Mouse (Mus musculus): ENCODE results near the gene Fcrl1. TPM values are rescaled to one million over a fixed set of nuclear protein-coding genes. Genes with fewer than 3 reads are reported as not detected.

Gene Fcrl1
- polyA plus RNA-seq, 1 experiment from 2014 or later = not detected

GRCm38 (mm10) chr3:87381806-87382712 lies 5.9 kb downstream of the Fcrl1 start:
- DNase-seq (ENCODE audit: low spot score) = no peak
- H3K27me3 ChIP-seq (ENCODE audit: low read depth, poor library complexity, severe bottlenecking) = no peaks in the 10 kb centered on the region
- WGBS = 74% methylated on average over 7 of the region's 7 CpGs

GRCm38 (mm10) chr3:87383308-87383707 lies 7.1 kb downstream of the Fcrl1 start:
- no peak overlapping the region for H3K4me3 ChIP-seq
- no peak for DNase-seq (ENCODE audit: low spot score)
- no peaks in the 10 kb centered on the region for H3K4me1 ChIP-seq
- H3K36me3 ChIP-seq = no peaks in the 10 kb centered on the region
- WGBS = 93% methylated on average over 3 of the region's 3 CpGs
- H3K27ac ChIP-seq = no peak overlapping the region
- no peaks in the 10 kb centered on the region for H3K27me3 ChIP-seq (ENCODE audit: low read depth, poor library complexity, severe bottlenecking)
- H3K9me3 ChIP-seq (replicated peaks) = no peaks in the 10 kb centered on the region

More at GRCm38 (mm10) chr3:87381806-87382712, 5.9 kb downstream of the Fcrl1 start:
- Histone ChIP-seq H3K36me3 (no peaks in the 10 kb centered on the region), H3K9me3 (replicated peaks) (no peaks in the 10 kb centered on the region), H3K27ac (no peak overlapping the region), H3K4me3 (no peak overlapping the region), H3K4me1 (no peaks in the 10 kb centered on the region)

- WGBS = 88% methylated on average over 9 of the region's 9 CpGs
- Histone ChIP-seq H3K4me3 (no peak overlapping the region), H3K9me3 (replicated peaks) (no peaks in the 10 kb centered on the region), H3K27ac (no peak overlapping the region), H3K27me3 (ENCODE audit: low read depth, poor library complexity, severe bottlenecking) (no peaks in the 10 kb centered on the region), H3K4me1 (no peaks in the 10 kb centered on the region), H3K36me3 (no peaks in the 10 kb centered on the region)
- no peak for DNase-seq (ENCODE audit: low spot score)
Observed at GRCm38 (mm10) chr3:87385105-87385504, 8.9 kb downstream of the Fcrl1 start.

GRCm38 (mm10) chr3:87390935-87391334 lies 14.7 kb downstream of the Fcrl1 start:
- no peak overlapping the region for H3K4me3 ChIP-seq
- no peaks in the 10 kb centered on the region for H3K9me3 ChIP-seq (replicated peaks)
- no peaks in the 10 kb centered on the region for H3K36me3 ChIP-seq
- no peak for DNase-seq (ENCODE audit: low spot score)
- H3K27me3 ChIP-seq (ENCODE audit: low read depth, poor library complexity, severe bottlenecking) = no peaks in the 10 kb centered on the region
- no peaks in the 10 kb centered on the region for H3K4me1 ChIP-seq
- H3K27ac ChIP-seq = no peak overlapping the region
- WGBS = 92% methylated on average over 1 of the region's 1 CpGs

GRCm38 (mm10) chr3:87398809-87399208 lies 22.6 kb downstream of the Fcrl1 start:
- H3K9me3 ChIP-seq (replicated peaks) = no peaks in the 10 kb centered on the region
- WGBS = 75% methylated on average over 4 of the region's 4 CpGs
- H3K27me3 ChIP-seq (ENCODE audit: low read depth, poor library complexity, severe bottlenecking) = no peaks in the 10 kb centered on the region

GRCm38 (mm10) chr3:87399906-87400305 lies 23.7 kb downstream of the Fcrl1 start:
- H3K4me3 ChIP-seq = no peak overlapping the region
- H3K4me1 ChIP-seq = no peaks in the 10 kb centered on the region
- WGBS = 86% methylated on average over 4 of the region's 4 CpGs
- no peak for DNase-seq (ENCODE audit: low spot score)
- no peaks in the 10 kb centered on the region for H3K27me3 ChIP-seq (ENCODE audit: low read depth, poor library complexity, severe bottlenecking)
- no peaks in the 10 kb centered on the region for H3K36me3 ChIP-seq
- H3K9me3 ChIP-seq (replicated peaks) = no peaks in the 10 kb centered on the region
- H3K27ac ChIP-seq = no peak overlapping the region

More at GRCm38 (mm10) chr3:87398809-87399208, 22.6 kb downstream of the Fcrl1 start:
- no peak for DNase-seq (ENCODE audit: low spot score)
- Histone ChIP-seq H3K4me3 (no peak overlapping the region), H3K36me3 (no peaks in the 10 kb centered on the region), H3K27ac (no peak overlapping the region), H3K4me1 (no peaks in the 10 kb centered on the region)

- no peaks in the 10 kb centered on the region for H3K27me3 ChIP-seq (ENCODE audit: low read depth, poor library complexity, severe bottlenecking)
- H3K9me3 ChIP-seq (replicated peaks) = no peaks in the 10 kb centered on the region
- H3K27ac ChIP-seq = no peak overlapping the region
- WGBS = 79% methylated on average over 5 of the region's 5 CpGs
- H3K4me1 ChIP-seq = no peaks in the 10 kb centered on the region
- no peaks in the 10 kb centered on the region for H3K36me3 ChIP-seq
- no peak for DNase-seq (ENCODE audit: low spot score)
- H3K4me3 ChIP-seq = no peak overlapping the region
Observed at GRCm38 (mm10) chr3:87401321-87401720, 25.1 kb downstream of the Fcrl1 start.

GRCm38 (mm10) chr3:87408171-87408570 lies 32.0 kb downstream of the Fcrl1 start:
- H3K4me3 ChIP-seq = no peak overlapping the region
- no peak overlapping the region for H3K27ac ChIP-seq
- no peaks in the 10 kb centered on the region for H3K27me3 ChIP-seq (ENCODE audit: low read depth, poor library complexity, severe bottlenecking)
- H3K9me3 ChIP-seq (replicated peaks) = no peaks in the 10 kb centered on the region
- 28% methylated on average over 4 of the region's 4 CpGs for WGBS
- DNase-seq (ENCODE audit: low spot score) = peak; percentile 40
- H3K36me3 ChIP-seq = no peaks in the 10 kb centered on the region
- peaks cover 5% of the 10 kb centered on the region; the same call in 1 of the 2 replicates for H3K4me1 ChIP-seq

- DNase-seq (ENCODE audit: low spot score) = no peak
Observed at GRCm38 (mm10) chr3:87409196-87409935, 33.2 kb downstream of the Fcrl1 start.

GRCm38 (mm10) chr3:87410605-87411004 lies 34.4 kb downstream of the Fcrl1 start:
- no peak overlapping the region for H3K4me3 ChIP-seq
- WGBS = 89% methylated on average over 6 of the region's 6 CpGs
- DNase-seq (ENCODE audit: low spot score) = no peak
- H3K27ac ChIP-seq = no peak overlapping the region
- no peaks in the 10 kb centered on the region for H3K27me3 ChIP-seq (ENCODE audit: low read depth, poor library complexity, severe bottlenecking)
- peaks cover 5% of the 10 kb centered on the region; the same call in 1 of the 2 replicates for H3K4me1 ChIP-seq
- no peaks in the 10 kb centered on the region for H3K36me3 ChIP-seq
- no peaks in the 10 kb centered on the region for H3K9me3 ChIP-seq (replicated peaks)

More at GRCm38 (mm10) chr3:87409196-87409935, 33.2 kb downstream of the Fcrl1 start:
- no peak overlapping the region for H3K4me3 ChIP-seq
- 94% methylated on average over 4 of the region's 4 CpGs for WGBS
- H3K9me3 ChIP-seq (replicated peaks) = no peaks in the 10 kb centered on the region
- no peaks in the 10 kb centered on the region for H3K27me3 ChIP-seq (ENCODE audit: low read depth, poor library complexity, severe bottlenecking)
- H3K4me1 ChIP-seq = peaks cover 5% of the 10 kb centered on the region; the same call in 1 of the 2 replicates
- H3K36me3 ChIP-seq = no peaks in the 10 kb centered on the region
- H3K27ac ChIP-seq = no peak overlapping the region

- Histone ChIP-seq H3K36me3 (no peaks in the 10 kb centered on the region), H3K27ac (no peak overlapping the region), H3K4me1 (peaks cover 5% of the 10 kb centered on the region; the same call in 1 of the 2 replicates), H3K9me3 (replicated peaks) (no peaks in the 10 kb centered on the region), H3K4me3 (no peak overlapping the region), H3K27me3 (ENCODE audit: low read depth, poor library complexity, severe bottlenecking) (no peaks in the 10 kb centered on the region)
- 10% methylated on average over 12 of the region's 12 CpGs for WGBS
- DNase-seq (ENCODE audit: low spot score) = peak; percentile 86
Observed at GRCm38 (mm10) chr3:87411150-87411549, 35.0 kb downstream of the Fcrl1 start.

- Histone ChIP-seq H3K27me3 (ENCODE audit: low read depth, poor library complexity, severe bottlenecking) (no peaks in the 10 kb centered on the region), H3K36me3 (no peaks in the 10 kb centered on the region), H3K27ac (no peak overlapping the region), H3K4me1 (no peaks in the 10 kb centered on the region), H3K9me3 (replicated peaks) (no peaks in the 10 kb centered on the region), H3K4me3 (no peak overlapping the region)
- DNase-seq (ENCODE audit: low spot score) = no peak
- WGBS = 63% methylated on average over 1 of the region's 1 CpGs
Observed at GRCm38 (mm10) chr3:87420645-87421044, 44.5 kb downstream of the Fcrl1 start.

- H3K4me3 ChIP-seq = no peak overlapping the region
- no peaks in the 10 kb centered on the region for H3K4me1 ChIP-seq
- 85% methylated on average over 4 of the region's 4 CpGs for WGBS
- DNase-seq (ENCODE audit: low spot score) = no peak
- no peak overlapping the region for H3K27ac ChIP-seq
- no peaks in the 10 kb centered on the region for H3K36me3 ChIP-seq
- H3K27me3 ChIP-seq (ENCODE audit: low read depth, poor library complexity, severe bottlenecking) = no peaks in the 10 kb centered on the region
- H3K9me3 ChIP-seq (replicated peaks) = no peaks in the 10 kb centered on the region
Observed at GRCm38 (mm10) chr3:87422386-87422910, 46.3 kb downstream of the Fcrl1 start.
